Mouse (Mus musculus): ENCODE data around the gene A330070K13Rik.

GRCm38 (mm10) chr5:130345871-130346270 lies 38.6 kb downstream of the A330070K13Rik start:
- TF ChIP-seq CTCF (conservative IDR thresholded peaks at IDR 0.05; ENCODE audit: insufficient read depth, insufficient read length, low read depth, low read length) (no peak), POLR2A (IDR thresholded peaks at IDR 0.05; ENCODE audit: low read depth, low read length) (no peak)
